Mouse (Mus musculus) MEL (cell line): ENCODE measurements around the gene Adamts9.

ENCODE experiments used
- BHLHE40 ChIP-seq: IDR thresholded peaks from 2 replicates; pipeline ENCODE4 v1.6.1; 2012; ENCODE audit warnings: low read depth, mild to moderate bottlenecking, inconsistent platforms, low read length, improper control_type of control experiment, borderline replicate concordance
- CTCF ChIP-seq, 3 experiments: IDR thresholded peaks in 2 of 3; conservative IDR thresholded peaks in 1 of 3; 2 replicates each; pipeline ENCODE4 v1.5.1; 2011 to 2012; ENCODE audit warnings: low read length in 3 of 3, low read depth in 2 of 3, mild to moderate bottlenecking in 2 of 3, improper control_type of control experiment in 1 of 3, inconsistent platforms in 1 of 3, mixed read lengths in 1 of 3, moderate library complexity in 1 of 3; ENCODE audit not compliant: control insufficient read depth in 1 of 3, insufficient read depth in 1 of 3, poor library complexity in 1 of 3, severe bottlenecking in 1 of 3
- EP300 ChIP-seq, 2 experiments: IDR thresholded peaks; 2 replicates each; pipeline ENCODE4 v1.6.1; 2011; ENCODE audit warnings: improper control_type of control experiment in 2 of 2, low read length in 2 of 2, low read depth in 1 of 2, mild to moderate bottlenecking in 1 of 2
- POLR2A ChIP-seq, 2 experiments: IDR thresholded peaks; 2 replicates each; pipeline ENCODE4 v1.6.1; 2011 to 2012; ENCODE audit warnings: low read length in 2 of 2, mild to moderate bottlenecking in 2 of 2, control low read depth in 1 of 2, improper control_type of control experiment in 1 of 2, low read depth in 1 of 2, moderate library complexity in 1 of 2; ENCODE audit not compliant: control insufficient read depth in 1 of 2, insufficient read depth in 1 of 2, poor library complexity in 1 of 2
- RAD21 ChIP-seq: IDR thresholded peaks from 2 replicates; pipeline ENCODE4 v1.6.1; 2011; ENCODE audit warnings: mild to moderate bottlenecking, low read depth, low read length, improper control_type of control experiment
- RCOR1 ChIP-seq: IDR thresholded peaks from 2 replicates; pipeline ENCODE4 v1.6.1; 2012; ENCODE audit warnings: low read depth, mild to moderate bottlenecking, inconsistent platforms, low read length, improper control_type of control experiment
- TCF12 ChIP-seq: IDR thresholded peaks from 2 replicates; pipeline ENCODE4 v1.6.1; 2014; ENCODE audit warnings: low read depth, mild to moderate bottlenecking, inconsistent platforms, low read length, improper control_type of control experiment, moderate library complexity
- UBTF ChIP-seq: IDR thresholded peaks from 2 replicates; pipeline ENCODE4 v1.6.1; 2012; ENCODE audit warnings: low read depth, mild to moderate bottlenecking, inconsistent platforms, low read length, improper control_type of control experiment, moderate library complexity, borderline replicate concordance; ENCODE audit not compliant: insufficient read depth
- USF1 ChIP-seq: IDR thresholded peaks from 2 replicates; pipeline ENCODE4 v1.6.1; 2014; ENCODE audit warnings: low read depth, mild to moderate bottlenecking, inconsistent platforms, low read length, improper control_type of control experiment, moderate library complexity
- ZKSCAN1 ChIP-seq: IDR thresholded peaks from 2 replicates; pipeline ENCODE4 v1.6.1; 2012; ENCODE audit warnings: low read depth, mild to moderate bottlenecking, inconsistent platforms, low read length, improper control_type of control experiment, moderate library complexity
- ZMIZ1 ChIP-seq: IDR thresholded peaks from 2 replicates; pipeline ENCODE4 v1.6.1; 2012; ENCODE audit warnings: low read depth, mild to moderate bottlenecking, inconsistent platforms, low read length, improper control_type of control experiment, moderate library complexity
- ZNF384 ChIP-seq: IDR thresholded peaks from 2 replicates; pipeline ENCODE4 v1.6.1; 2012; ENCODE audit warnings: low read depth, mild to moderate bottlenecking, inconsistent platforms, low read length, improper control_type of control experiment

- TF ChIP-seq EP300 (IDR thresholded peaks at IDR 0.05; ENCODE audit: low read depth in 1 of 2, low read length in 2 of 2) (no peak), POLR2A (IDR thresholded peaks at IDR 0.05; ENCODE audit: control insufficient read depth in 1 of 2, insufficient read depth in 1 of 2, low read depth in 1 of 2, low read length in 2 of 2, poor library complexity in 1 of 2) (no peak), CTCF (IDR thresholded peaks at IDR 0.05 in 2 of 3, conservative IDR thresholded peaks at IDR 0.05 in 1 of 3; ENCODE audit: control insufficient read depth in 1 of 3, insufficient read depth in 1 of 3, low read depth in 2 of 3, low read length in 3 of 3, poor library complexity in 1 of 3, severe bottlenecking in 1 of 3) (no peak), UBTF (no peak), USF1 (no peak), ZNF384 (no peak), RAD21 (no peak), ZMIZ1 (no peak), BHLHE40 (no peak), TCF12 (no peak), ZKSCAN1 (no peak), RCOR1 (no peak)
Measured at GRCm38 (mm10) chr6:92804254-92804971, 138.9 kb downstream of the Adamts9 start.
